In genomic region chr10:110417003-110417402, GRCm38 (mm10) we compare ENCODE assay signal across 15 mouse cellular contexts.
"Had no signal": no experiment of that assay in that cellular context is flagged by ENCODE, and none has a peak within 500 bp of the region (broad histone marks: within the 10 kb centered on the region; RNA-seq: fewer than 3 reads in every experiment).

No protein-coding gene starts in this region.

- H3K4me3 ChIP-seq: kidney, embryonic 15.5 days; left cerebral cortex, adult 2 months; limb, embryonic 10.5 days; midbrain, embryonic 12.5 days had no signal

- H3K27me3 ChIP-seq: kidney, embryonic 15.5 days; midbrain, embryonic 12.5 days had no signal

- H3K9ac ChIP-seq: kidney, embryonic 15.5 days; lung, embryonic 14.5 days; midbrain, embryonic 12.5 days had no signal

- DNase-seq: kidney, adult 2 months; kidney, postnatal 14 days; lung, embryonic 14.5 days; lung, postnatal 10 days; lung, postnatal 4 days; retina, postnatal 1 day; right cerebral cortex, postnatal 4 days; spleen, adult 18-20 months; thymus, adult 18-20 months; thymus, postnatal 14 days had no signal

- H3K4me1 ChIP-seq: kidney, embryonic 15.5 days had no signal

- H3K27ac ChIP-seq: kidney, embryonic 15.5 days; left cerebral cortex, adult 2 months; limb, embryonic 10.5 days; midbrain, embryonic 12.5 days had no signal

- H3K9me3 ChIP-seq: kidney, embryonic 15.5 days; limb, embryonic 10.5 days; midbrain, embryonic 12.5 days had no signal

- H3K36me3 ChIP-seq: kidney, embryonic 15.5 days; limb, embryonic 10.5 days; midbrain, embryonic 12.5 days had no signal

- H3K4me2 ChIP-seq: kidney, embryonic 15.5 days; liver, embryonic 11.5 days; lung, embryonic 14.5 days; midbrain, embryonic 12.5 days had no signal
